ENCODE assay signal across 10 mouse cellular contexts in the genomic region with DNA sequence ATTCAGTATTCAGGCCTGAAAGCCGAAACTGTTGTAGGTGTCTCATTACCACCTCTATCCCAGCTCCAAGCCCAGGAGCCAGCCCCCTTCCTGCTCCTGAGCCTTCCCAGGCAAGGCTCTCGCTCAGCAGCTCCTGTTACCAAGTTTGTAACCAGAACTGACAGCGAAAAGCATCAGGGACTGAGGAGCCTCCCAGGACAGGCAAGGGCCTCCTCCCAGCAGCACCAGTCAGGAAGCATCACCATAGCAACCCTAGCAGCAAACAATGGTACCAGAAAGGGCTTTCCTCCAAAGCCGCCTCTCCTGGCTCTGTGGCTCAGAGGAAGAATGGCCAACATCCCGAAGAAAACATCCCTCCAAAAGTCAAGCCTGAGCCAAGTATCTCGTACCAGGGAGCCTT. TPM values are rescaled to one million over a fixed set of nuclear protein-coding genes. Genes with fewer than 3 reads are reported as not detected.
DNase-seq lines count a peak whose midpoint lies in the region; ATAC-seq and TF ChIP-seq lines count a peak whose summit lies in the region.
"Had no signal": no experiment of that assay in that cellular context is flagged by ENCODE, and none has a peak within 500 bp of the region (broad histone marks: within the 10 kb centered on the region; RNA-seq: fewer than 3 reads in every experiment).

A gene (plus strand): TSS at position 265 of the 400 bp plus-strand sequence.
A gene (plus strand): TSS at position 312 of the 400 bp plus-strand sequence.

- DNase-seq in right cerebral cortex, adult 18-20 months, result peak; percentile 46
- DNase-seq in right cerebral cortex, postnatal 4 days, result no peak
- peak; percentile 48 for DNase-seq in heart, adult 8-10 months (ENCODE audit: low spot score)
- peak; percentile 42 for DNase-seq in kidney, postnatal 10 days
- peak; percentile 59 for DNase-seq in midbrain, postnatal 0 days (ENCODE audit: low spot score)
- no peak for DNase-seq in cerebellum, postnatal 4 days (ENCODE audit: low spot score in 2 of 2)
- DNase-seq in c-Kit-positive CD71-positive TER-119-positive erythroid progenitor cells, embryonic 14.5 days (ENCODE audit: low spot score), result no peak
- no peak for DNase-seq in thymus, postnatal 25 days

- no peak within 1 kb of the TSS for H3K27ac ChIP-seq in midbrain, postnatal 0 days (ENCODE audit: low read depth, low read length)

- no peak within 1 kb of the TSS for H3K4me3 ChIP-seq in midbrain, postnatal 0 days (ENCODE audit: low read depth, low read length)
- H3K4me3 ChIP-seq: megakaryocyte, embryonic 14.5 days had no signal

- ATAC-seq in midbrain, postnatal 0 days (ENCODE audit: low FRiP score), result peak; percentile 56

- no peak within 1 kb of the TSS for H3K9ac ChIP-seq in midbrain, postnatal 0 days (replicated peaks; ENCODE audit: low read length, poor library complexity, severe bottlenecking)

- 14% methylated on average over 6 of the region's 6 CpGs for WGBS in midbrain, postnatal 0 days

- H3K4me1 ChIP-seq in midbrain, postnatal 0 days (ENCODE audit: insufficient read depth, low read length), result no peaks in the 10 kb centered on the region; the same call in 1 of the 2 replicates

- H3K27me3 ChIP-seq in midbrain, postnatal 0 days (ENCODE audit: insufficient read depth, low read length), result no peaks in the 10 kb centered on the region

- no peaks in the 10 kb centered on the region for H3K36me3 ChIP-seq in midbrain, postnatal 0 days (ENCODE audit: insufficient read depth, low read length)

- no peak within 1 kb of the TSS for H3K4me2 ChIP-seq in midbrain, postnatal 0 days (ENCODE audit: low read depth, low read length, poor library complexity, severe bottlenecking)

- no peak for TF ChIP-seq CTCF in midbrain, postnatal 0 days (IDR thresholded peaks at IDR 0.05)

- no peaks in the 10 kb centered on the region for H3K9me3 ChIP-seq in midbrain, postnatal 0 days (ENCODE audit: low read length)
- H3K9me3 ChIP-seq: megakaryocyte, embryonic 14.5 days had no signal

RNA-seq across cellular contexts. Expression of the first gene that starts in this region (rescaled TPM):
- total RNA-seq in heart, adult 8-10 months (2022), result not detected
- total RNA-seq in midbrain, postnatal 0 days (2014; rRNA removed), result 1.0 and 2.0 TPM in 2 replicates
- polyA plus RNA-seq in midbrain, postnatal 0 days (2015; fragmentation: Nextera tagmentation; extraction: Ambion mirVana), result 0.29 and 0.39 TPM in 2 replicates
- total RNA-seq: MEL had no signal

RNA-seq across cellular contexts. Expression of the second gene that starts in this region (rescaled TPM):
- total RNA-seq in heart, adult 8-10 months (2022), result not detected
- total RNA-seq in midbrain, postnatal 0 days (2014; rRNA removed), result not detected in 2 replicates
- polyA plus RNA-seq in midbrain, postnatal 0 days (2015; fragmentation: Nextera tagmentation; extraction: Ambion mirVana), result not detected in 2 replicates
- total RNA-seq: MEL had no signal

Comparison
In these comparisons a context has a peak if more than half of its experiments do, and no peak if none do; other contexts are left out.
1. DNase-seq: peak in right cerebral cortex, adult 18-20 months (single experiment), kidney, postnatal 10 days (single experiment) and midbrain, postnatal 0 days (single experiment); none in right cerebral cortex, postnatal 4 days (single experiment), cerebellum, postnatal 4 days (0 of 2), c-Kit-positive CD71-positive TER-119-positive erythroid progenitor cells, embryonic 14.5 days (single experiment) and thymus, postnatal 25 days (single experiment).
2. Peak in DNase-seq in heart, adult 8-10 months; RNA of the genes that start here not detected or under 1 TPM.